Mouse (Mus musculus): Measurements from ENCODE around the gene Prpf8.

Gene Prpf8

GRCm38 (mm10) chr11:75459751-75460102 is 26.9 kb upstream of the Prpf8 start:
- DNase-seq = no peak

- peak; percentile 95 to 97 for DNase-seq
Measured at GRCm38 (mm10) chr11:75460103-75460843, 26.3 kb upstream of the Prpf8 start.

- DNase-seq = peak; percentile 99 to 100
Measured at GRCm38 (mm10) chr11:75460844-75461742, 25.5 kb upstream of the Prpf8 start, which contains the start of gene Tlcd2. Gene Tlcd2 (plus strand): TSS chr11:75461715.

- no peak for DNase-seq
Measured at GRCm38 (mm10) chr11:75461743-75462252, 24.8 kb upstream of the Prpf8 start.

GRCm38 (mm10) chr11:75462253-75462783 is 24.3 kb upstream of the Prpf8 start:
- DNase-seq = peak; percentile 93 to 97

- peak; percentile 98 for DNase-seq
Measured at GRCm38 (mm10) chr11:75462865-75463336, 23.7 kb upstream of the Prpf8 start.

- peak in 1 of 2 experiments; percentile 15 for DNase-seq
Measured at GRCm38 (mm10) chr11:75463624-75464023, 23.0 kb upstream of the Prpf8 start.

- no peak for DNase-seq
Measured at GRCm38 (mm10) chr11:75464417-75464816, 22.2 kb upstream of the Prpf8 start.

- no peak for DNase-seq
Measured at GRCm38 (mm10) chr11:75465051-75465450, 21.6 kb upstream of the Prpf8 start.

GRCm38 (mm10) chr11:75466731-75467505 is 19.7 kb upstream of the Prpf8 start:
- peak in 1 of 2 experiments; percentile 35 for DNase-seq

- DNase-seq = peak; percentile 67 to 77
Measured at GRCm38 (mm10) chr11:75467512-75468215, 19.0 kb upstream of the Prpf8 start.

- DNase-seq = peak in 1 of 2 experiments; percentile 53
Measured at GRCm38 (mm10) chr11:75468410-75468809, 18.2 kb upstream of the Prpf8 start.

GRCm38 (mm10) chr11:75469261-75469660 is 17.4 kb upstream of the Prpf8 start:
- peak; percentile 47 to 48 for DNase-seq

GRCm38 (mm10) chr11:75470675-75471074 is 15.9 kb upstream of the Prpf8 start:
- no peak for DNase-seq

GRCm38 (mm10) chr11:75472469-75473081 is 14.0 kb upstream of the Prpf8 start:
- no peak for DNase-seq

- no peak for DNase-seq
Measured at GRCm38 (mm10) chr11:75473376-75473775, 13.2 kb upstream of the Prpf8 start.

- DNase-seq = no peak
Measured at GRCm38 (mm10) chr11:75486192-75486591, 424 bp upstream of the Prpf8 start.

GRCm38 (mm10) chr11:75487496-75487895 is 880 bp downstream of the Prpf8 start:
- DNase-seq = no peak

- DNase-seq = no peak
Measured at GRCm38 (mm10) chr11:75494296-75495049, 7.9 kb downstream of the Prpf8 start.

- no peak for DNase-seq
Measured at GRCm38 (mm10) chr11:75498126-75498525, 11.5 kb downstream of the Prpf8 start.

All from kidney, postnatal 36 days (tissue).